Mouse (Mus musculus) urinary bladder, adult 2 months (tissue): Measurements from ENCODE around the gene Dck. TPM values are rescaled to one million over a fixed set of nuclear protein-coding genes. Genes with fewer than 3 reads are reported as not detected.
"Not testable (repeated sequence)": the region's sequence is repeated elsewhere in the genome, so short reads cannot be mapped to it uniquely, and the experiment has no call there.

Experiments
- DNase-seq: peaks from one replicate; pipeline ENCODE4 v3.0.0; 2022; ENCODE audit warnings: low spot score
- polyA plus RNA-seq: library from polyadenylated mRNA; depleted of rRNA; stranded (reverse); fragments of >200 nt; gene quantifications from 2 replicates; pipeline ENCODE4 v1.2.3, GENCODE M21; 2012; rRNA removed

The Dck gene
- polyA plus RNA-seq, result 5.8 TPM in 2 replicates

- peak; percentile 96 for DNase-seq
These were observed at the start of gene Dck for GRCm38 (mm10) chr5:88764987-88765481. Dck (plus strand) TSS chr5:88764996.

DNA sequence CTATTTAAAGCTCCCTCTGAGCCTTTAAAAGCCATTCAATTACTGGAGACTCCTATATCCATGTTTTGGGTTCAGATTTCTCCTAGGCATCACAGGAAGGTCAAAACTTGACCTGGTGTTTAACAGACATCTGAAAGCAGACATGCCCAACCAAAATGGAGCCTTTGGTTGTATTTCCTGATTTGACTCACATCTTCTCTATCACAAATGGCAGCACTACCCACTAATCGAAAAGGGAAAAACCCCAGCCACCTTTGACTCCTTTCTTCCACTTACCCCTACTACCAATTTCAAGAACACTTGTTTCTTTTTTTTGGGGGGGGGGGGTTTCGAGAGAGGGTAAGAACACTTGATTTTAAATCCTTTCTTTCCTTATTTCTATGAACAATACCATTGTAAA, 47.8 kb upstream of the Dck start:
- no peak for DNase-seq

- DNase-seq, result peak; percentile 100
These were observed 44.4 kb upstream of the Dck start, which contains the start of gene Mob1b for GRCm38 (mm10) chr5:88720116-88721002. Mob1b (plus strand) TSS chr5:88720855.

DNA sequence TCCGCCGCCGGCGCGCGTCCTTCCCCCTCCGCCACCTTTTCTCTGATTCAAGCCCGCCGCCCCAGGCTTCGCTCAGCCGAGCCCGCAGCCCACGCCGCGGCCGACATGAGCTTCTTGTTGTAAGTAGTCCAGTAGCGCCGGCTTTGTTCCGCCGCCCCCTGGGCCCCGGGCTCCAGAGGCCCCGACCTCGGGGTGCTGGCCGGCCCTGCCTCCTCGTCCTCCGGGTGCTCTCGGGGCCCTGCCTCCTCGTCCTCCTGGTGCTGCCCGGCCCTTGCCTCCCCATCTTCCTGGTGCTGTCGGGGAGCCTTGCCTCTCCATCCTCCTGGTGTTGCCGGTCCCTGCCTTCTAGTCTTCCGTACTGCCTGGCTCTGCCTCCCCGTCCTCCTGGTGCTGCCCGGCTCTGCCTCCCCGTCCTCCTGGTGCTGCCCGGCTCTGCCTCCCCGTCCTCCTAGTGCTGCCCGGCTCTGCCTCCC, 43.8 kb upstream of the Dck start:
- DNase-seq, result no peak

GRCm38 (mm10) chr5:88721565-88722212, 43.1 kb upstream of the Dck start:
- DNase-seq, result peak; percentile 32

DNA sequence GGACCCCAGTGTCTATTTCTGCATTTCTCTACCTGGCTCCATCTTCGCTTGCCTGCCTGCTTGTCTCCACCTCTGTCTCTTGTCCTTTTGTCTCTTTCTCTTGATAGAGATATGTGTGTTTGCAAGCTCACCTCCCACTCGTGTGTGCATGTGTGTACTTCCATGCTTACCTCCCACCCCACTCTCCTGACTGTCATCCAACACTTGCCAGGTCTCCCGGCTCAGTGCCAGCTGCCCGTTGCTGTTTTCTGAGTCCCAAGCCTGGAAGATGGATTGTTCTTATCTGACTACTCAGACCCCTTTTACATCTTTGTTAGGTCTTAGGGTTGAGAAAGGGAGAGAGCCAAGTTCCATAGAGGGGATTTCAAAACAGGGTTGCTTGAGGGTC, 42.6 kb upstream of the Dck start:
- no peak for DNase-seq

GRCm38 (mm10) chr5:88724030-88724429, 40.8 kb upstream of the Dck start:
- no peak for DNase-seq

GRCm38 (mm10) chr5:88727593-88728144, 37.1 kb upstream of the Dck start:
- DNase-seq, result no peak

GRCm38 (mm10) chr5:88734786-88735185, 30.0 kb upstream of the Dck start:
- no peak for DNase-seq

GRCm38 (mm10) chr5:88741065-88741464, 23.7 kb upstream of the Dck start:
- DNase-seq, result not testable (repeated sequence)

DNA sequence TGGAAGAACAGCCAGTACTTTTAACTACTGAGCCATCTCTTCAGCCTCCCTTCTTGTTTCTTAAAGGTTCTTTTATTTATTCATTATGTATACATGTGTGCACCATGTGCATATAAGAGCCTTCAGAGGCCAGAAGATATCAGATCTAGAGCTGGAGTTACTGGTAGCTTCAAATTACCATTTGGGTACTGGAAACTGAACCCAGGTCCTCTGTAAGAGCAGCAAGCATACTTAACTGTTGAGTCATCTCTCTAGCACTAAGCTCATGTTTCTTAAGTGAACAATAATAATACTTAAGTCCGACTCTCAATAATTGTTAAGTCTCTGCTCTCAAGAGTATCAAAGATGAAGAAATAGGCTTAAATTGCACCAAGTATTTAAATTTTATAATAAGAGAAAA, 17.0 kb upstream of the Dck start:
- no peak for DNase-seq

GRCm38 (mm10) chr5:88753199-88753598, 11.6 kb upstream of the Dck start:
- no peak for DNase-seq

DNA sequence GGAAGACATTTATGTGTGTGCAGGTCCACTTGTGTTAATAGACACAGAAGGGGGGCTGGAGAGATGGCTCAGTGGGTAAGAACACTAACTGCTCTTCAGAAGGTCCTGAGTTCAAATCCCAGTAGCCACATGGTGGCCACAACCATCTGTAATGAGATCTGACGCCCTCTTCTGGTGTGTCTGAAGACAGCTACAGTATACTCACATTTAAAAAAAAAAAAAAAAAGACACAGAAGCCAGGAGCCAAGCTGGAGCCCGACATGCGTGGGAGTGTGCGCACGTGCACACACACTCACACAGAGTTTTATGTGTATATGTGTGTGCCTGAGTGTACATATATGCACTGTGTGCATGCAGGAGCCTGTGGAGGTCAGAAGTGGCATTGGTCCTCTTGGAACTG, 2.2 kb upstream of the Dck start:
- no peak for DNase-seq

GRCm38 (mm10) chr5:88764430-88764986, 288 bp upstream of the Dck start:
- no peak for DNase-seq

GRCm38 (mm10) chr5:88765587-88765986, 791 bp downstream of the Dck start:
- DNase-seq, result no peak

GRCm38 (mm10) chr5:88766121-88766520, 1.3 kb downstream of the Dck start:
- DNase-seq, result no peak

- DNase-seq, result no peak
These were observed 2.1 kb downstream of the Dck start for GRCm38 (mm10) chr5:88766863-88767262.

- no peak for DNase-seq
These were observed 3.4 kb downstream of the Dck start for GRCm38 (mm10) chr5:88768201-88768600.

GRCm38 (mm10) chr5:88782072-88782765, 17.4 kb downstream of the Dck start:
- no peak for DNase-seq

- no peak for DNase-seq
These were observed 20.3 kb downstream of the Dck start for GRCm38 (mm10) chr5:88785059-88785458.

DNA sequence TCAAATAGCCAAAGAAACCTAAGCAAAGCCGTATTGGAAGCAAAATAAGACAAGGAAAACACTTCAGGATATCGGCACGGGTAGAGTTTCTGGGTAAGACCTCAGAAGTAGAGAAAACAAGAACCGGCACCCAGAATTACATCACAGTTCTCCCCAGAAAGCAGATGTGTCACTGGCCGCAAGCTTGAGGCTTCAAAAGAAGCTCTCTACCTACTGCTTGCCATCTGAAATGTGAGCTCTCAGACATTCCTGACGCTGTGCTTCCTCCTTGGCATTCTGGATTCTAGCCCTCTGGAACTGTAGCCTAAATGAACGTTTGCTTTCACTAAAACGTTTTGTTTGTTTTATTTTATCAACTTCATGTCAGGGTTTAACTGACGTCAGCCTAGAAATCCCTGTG, 25.9 kb downstream of the Dck start:
- no peak for DNase-seq
